Mouse (Mus musculus): ENCODE results near the gene Kansl2. TPM values are rescaled to one million over a fixed set of nuclear protein-coding genes. Genes with fewer than 3 reads are reported as not detected.
A peak's percentile ranks its signal among the peaks of the same experiment; 100 is the strongest.

Gene Kansl2
- polyA plus RNA-seq (2015; fragmentation: Nextera tagmentation; extraction: Ambion mirVana), result 102 and 104 TPM in 2 replicates

DNA sequence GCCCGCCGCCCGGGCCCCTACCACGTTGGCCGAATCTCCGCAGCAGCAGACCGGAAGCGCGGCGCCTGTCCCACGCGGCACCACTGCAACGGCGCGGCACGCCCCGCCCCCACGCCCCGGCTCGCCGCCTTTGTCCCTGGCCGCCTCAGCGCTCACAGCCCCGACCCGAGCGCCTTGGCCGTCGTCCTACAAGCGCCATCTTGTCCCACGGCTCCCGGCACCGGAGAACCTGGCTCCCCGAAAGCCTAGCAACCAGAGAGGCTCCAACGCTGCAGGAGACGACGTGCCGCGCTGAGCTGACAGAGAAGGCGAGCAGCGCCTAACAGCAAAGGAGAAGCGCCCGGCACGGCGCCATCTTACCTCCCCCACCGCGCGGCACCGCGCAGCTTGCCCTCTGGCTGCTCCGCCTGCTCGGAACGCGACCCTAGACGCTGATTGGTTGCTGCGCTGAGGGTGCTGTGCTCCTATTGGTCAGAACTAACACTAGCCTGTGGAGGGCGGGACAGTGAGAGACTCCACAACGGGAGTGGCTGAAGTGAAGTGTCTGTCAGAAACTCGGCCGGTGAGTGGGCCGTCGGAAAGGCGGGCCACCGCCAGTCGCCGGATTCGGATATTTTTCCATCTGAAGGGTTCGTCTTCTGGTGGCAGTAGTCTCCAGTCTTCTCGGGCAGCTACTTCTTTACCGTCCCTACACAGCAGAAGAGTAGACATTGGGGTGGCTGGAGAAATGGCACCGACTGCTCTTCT, at the start of gene Kansl2:
Kansl2 (minus strand) TSS at position 384 of the 747 bp plus-strand sequence.
- H3K4me3 ChIP-seq (replicated peaks), result peak within 1 kb of the TSS; percentile 73
- H3K4me2 ChIP-seq, result peak within 1 kb of the TSS; percentile 75
- peaks cover 18% of the 10 kb centered on the region for H3K4me1 ChIP-seq
- peak; percentile 100 for ATAC-seq (ENCODE audit: low FRiP score)
- no peaks in the 10 kb centered on the region for H3K27me3 ChIP-seq (replicated peaks)
- no peaks in the 10 kb centered on the region for H3K9me3 ChIP-seq (replicated peaks)
- WGBS, result under 1% methylated on average over 67 of the region's 70 CpGs
- H3K36me3 ChIP-seq, result peaks cover 24% of the 10 kb centered on the region
- peak within 1 kb of the TSS; percentile 99 for H3K27ac ChIP-seq (replicated peaks)
- H3K9ac ChIP-seq (replicated peaks), result peak within 1 kb of the TSS; percentile 73

GRCm38 (mm10) chr15:98582996-98583395, 48.9 kb upstream of the Kansl2 start:
- ATAC-seq (ENCODE audit: low FRiP score), result no peak
- Histone ChIP-seq H3K4me2 (no peak overlapping the region), H3K9me3 (replicated peaks) (no peaks in the 10 kb centered on the region), H3K27me3 (replicated peaks) (no peaks in the 10 kb centered on the region), H3K27ac (replicated peaks) (no peak overlapping the region), H3K36me3 (no peaks in the 10 kb centered on the region), H3K4me1 (no peaks in the 10 kb centered on the region), H3K4me3 (replicated peaks) (no peak overlapping the region), H3K9ac (replicated peaks) (no peak overlapping the region)
- 77% methylated on average over 8 of the region's 8 CpGs for WGBS

- Histone ChIP-seq H3K9ac (replicated peaks) (no peak overlapping the region), H3K9me3 (replicated peaks) (no peaks in the 10 kb centered on the region), H3K4me3 (replicated peaks) (no peak overlapping the region), H3K27me3 (replicated peaks) (no peaks in the 10 kb centered on the region), H3K4me1 (no peaks in the 10 kb centered on the region), H3K4me2 (no peak overlapping the region), H3K36me3 (no peaks in the 10 kb centered on the region), H3K27ac (replicated peaks) (no peak overlapping the region)
- WGBS, result 81% methylated on average over 8 of the region's 8 CpGs
- ATAC-seq (ENCODE audit: low FRiP score), result no peak
Observed at GRCm38 (mm10) chr15:98582410-98582809, 48.3 kb upstream of the Kansl2 start.

DNA sequence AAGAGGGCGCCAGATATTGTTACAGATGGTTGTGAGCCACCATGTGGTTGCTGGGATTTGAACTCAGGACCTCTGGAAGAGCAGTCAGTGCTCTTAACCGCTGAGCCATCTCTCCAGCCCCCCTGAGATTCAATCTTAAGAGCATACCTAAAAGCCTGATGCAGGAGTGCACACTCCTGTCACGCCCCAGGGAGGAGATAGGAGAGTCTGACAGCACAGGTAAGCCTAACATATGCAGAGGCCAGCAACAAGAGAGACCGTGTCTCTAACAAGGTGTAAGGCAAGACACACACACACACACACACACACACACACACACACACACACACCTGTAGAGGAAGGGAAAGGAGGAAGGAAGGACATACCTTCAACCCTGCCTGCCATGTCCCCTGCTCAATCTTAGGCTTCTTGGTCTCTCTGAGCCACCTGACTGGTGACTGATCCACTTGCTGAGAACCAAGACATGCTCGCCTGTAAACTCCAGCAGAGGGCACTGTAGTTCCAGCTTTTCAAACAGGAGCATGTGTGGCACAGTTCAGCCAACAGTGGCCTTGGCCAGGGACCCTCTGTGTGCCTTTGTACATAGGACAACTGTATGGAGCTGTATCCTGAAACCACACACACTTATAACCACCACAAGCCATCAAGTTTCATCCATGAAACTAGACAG, 45.9 kb upstream of the Kansl2 start:
- H3K27ac ChIP-seq (replicated peaks), result no peak overlapping the region
- H3K4me3 ChIP-seq (replicated peaks), result no peak overlapping the region
- H3K9me3 ChIP-seq (replicated peaks), result no peaks in the 10 kb centered on the region
- 42% methylated on average over 5 of the region's 5 CpGs for WGBS
- H3K4me1 ChIP-seq, result no peaks in the 10 kb centered on the region
- no peak overlapping the region for H3K4me2 ChIP-seq
- H3K36me3 ChIP-seq, result no peaks in the 10 kb centered on the region
- peak; percentile 69; the same call in 1 of the 2 replicates for ATAC-seq (ENCODE audit: low FRiP score)
- no peaks in the 10 kb centered on the region for H3K27me3 ChIP-seq (replicated peaks)
- no peak overlapping the region for H3K9ac ChIP-seq (replicated peaks)

DNA sequence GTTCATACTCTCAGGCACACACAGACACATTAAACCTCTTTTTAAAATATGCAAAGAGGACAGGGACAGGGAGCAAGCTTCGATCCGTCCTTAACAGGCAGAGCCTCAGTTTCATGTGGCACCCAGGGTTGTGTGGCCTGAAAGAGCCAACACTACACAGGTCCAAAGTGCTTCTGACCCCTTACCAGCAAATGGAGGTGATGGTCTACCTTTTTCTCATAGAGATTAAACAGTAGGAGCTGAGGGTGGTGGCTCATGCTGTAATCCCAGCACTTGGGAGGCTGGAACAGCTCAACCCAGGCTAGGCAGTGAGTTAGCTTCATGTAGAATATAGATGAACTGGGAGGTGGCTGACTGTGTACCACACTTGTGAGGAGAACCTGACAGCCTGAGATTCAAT, 45.2 kb upstream of the Kansl2 start:
- H3K4me2 ChIP-seq, result no peak overlapping the region
- no peak for ATAC-seq (ENCODE audit: low FRiP score)
- H3K27me3 ChIP-seq (replicated peaks), result no peaks in the 10 kb centered on the region
- no peaks in the 10 kb centered on the region for H3K9me3 ChIP-seq (replicated peaks)
- H3K36me3 ChIP-seq, result no peaks in the 10 kb centered on the region
- H3K9ac ChIP-seq (replicated peaks), result no peak overlapping the region
- H3K4me3 ChIP-seq (replicated peaks), result no peak overlapping the region
- no peak overlapping the region for H3K27ac ChIP-seq (replicated peaks)
- 69% methylated on average over 2 of the region's 2 CpGs for WGBS
- H3K4me1 ChIP-seq, result no peaks in the 10 kb centered on the region

DNA sequence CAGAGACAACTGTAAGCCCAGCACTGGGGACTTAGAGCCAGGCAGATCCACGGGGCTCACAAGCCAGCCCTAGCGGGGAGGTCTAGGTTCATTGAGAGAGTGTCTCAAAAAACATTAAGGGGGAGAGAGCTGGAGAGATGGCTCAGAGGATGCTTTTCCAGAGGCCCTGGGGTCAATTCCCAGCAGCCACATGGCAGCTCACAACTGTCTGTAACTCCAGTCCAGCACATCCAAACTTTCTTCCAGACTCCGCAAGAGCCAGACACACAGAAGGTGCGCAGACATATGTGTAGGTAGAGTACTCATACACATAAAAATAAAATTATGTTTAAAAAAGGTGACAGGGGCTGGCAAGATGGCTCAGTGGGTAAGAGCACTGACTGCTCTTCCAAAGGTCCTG, 39.2 kb upstream of the Kansl2 start:
- no peak for ATAC-seq (ENCODE audit: low FRiP score)
- no peak overlapping the region for H3K4me3 ChIP-seq (replicated peaks)
- WGBS, result 80% methylated on average over 4 of the region's 4 CpGs

DNA sequence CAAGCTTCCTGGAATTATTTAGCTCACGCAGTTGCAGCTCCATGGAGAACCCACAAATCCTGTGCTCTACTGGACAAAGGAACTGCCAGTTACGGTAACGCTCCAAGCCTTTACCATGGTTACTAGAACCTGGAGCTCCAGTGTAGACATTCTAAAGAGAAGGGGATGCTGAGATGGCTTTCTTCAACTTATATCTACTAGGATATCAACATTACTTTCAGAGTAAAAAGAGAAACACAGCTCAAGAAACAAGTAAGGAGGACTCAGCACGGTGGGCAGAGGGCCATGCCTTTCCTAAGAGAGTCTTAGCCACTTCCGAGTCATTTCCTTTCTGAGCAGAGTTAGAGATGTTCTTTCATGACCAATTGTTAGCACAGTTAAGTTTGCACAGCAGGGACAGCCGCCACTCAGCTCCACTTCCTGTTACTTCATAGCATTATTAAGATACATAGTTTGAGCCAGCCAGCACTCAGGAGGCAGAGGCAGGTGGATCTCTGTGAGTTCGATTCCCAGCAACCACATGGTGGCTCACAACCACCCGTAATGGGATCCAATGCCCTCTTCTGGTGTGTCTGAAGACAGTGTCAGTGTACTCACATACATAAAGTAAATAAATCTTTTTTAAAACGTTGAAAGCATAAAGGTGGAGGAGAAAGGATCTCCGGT, 36.9 kb upstream of the Kansl2 start, which contains the start of the genes Ccnt1 and 4930415O20Rik:
Ccnt1 (minus strand) TSS at position 51 of the 666 bp plus-strand sequence.
4930415O20Rik (plus strand) TSS at position 132 of the 666 bp plus-strand sequence.
- H3K27ac ChIP-seq (replicated peaks), result no peak within 1 kb of the TSS
- no peak within 1 kb of the TSS for H3K4me3 ChIP-seq (replicated peaks)
- H3K9ac ChIP-seq (replicated peaks), result no peak within 1 kb of the TSS
- no peaks in the 10 kb centered on the region for H3K36me3 ChIP-seq
- no peak for ATAC-seq (ENCODE audit: low FRiP score)
- no peaks in the 10 kb centered on the region for H3K27me3 ChIP-seq (replicated peaks)
- H3K4me2 ChIP-seq, result no peak within 1 kb of the TSS
- peaks cover 14% of the 10 kb centered on the region for H3K4me1 ChIP-seq
- 84% methylated on average over 10 of the region's 10 CpGs for WGBS
- H3K9me3 ChIP-seq (replicated peaks), result no peaks in the 10 kb centered on the region

More for the DNA sequence above, 39.2 kb upstream of the Kansl2 start:
- Histone ChIP-seq H3K9ac (replicated peaks) (no peak overlapping the region), H3K36me3 (no peaks in the 10 kb centered on the region), H3K27me3 (replicated peaks) (no peaks in the 10 kb centered on the region), H3K9me3 (replicated peaks) (no peaks in the 10 kb centered on the region), H3K27ac (replicated peaks) (no peak overlapping the region), H3K4me1 (peaks cover 10% of the 10 kb centered on the region), H3K4me2 (no peak overlapping the region)

DNA sequence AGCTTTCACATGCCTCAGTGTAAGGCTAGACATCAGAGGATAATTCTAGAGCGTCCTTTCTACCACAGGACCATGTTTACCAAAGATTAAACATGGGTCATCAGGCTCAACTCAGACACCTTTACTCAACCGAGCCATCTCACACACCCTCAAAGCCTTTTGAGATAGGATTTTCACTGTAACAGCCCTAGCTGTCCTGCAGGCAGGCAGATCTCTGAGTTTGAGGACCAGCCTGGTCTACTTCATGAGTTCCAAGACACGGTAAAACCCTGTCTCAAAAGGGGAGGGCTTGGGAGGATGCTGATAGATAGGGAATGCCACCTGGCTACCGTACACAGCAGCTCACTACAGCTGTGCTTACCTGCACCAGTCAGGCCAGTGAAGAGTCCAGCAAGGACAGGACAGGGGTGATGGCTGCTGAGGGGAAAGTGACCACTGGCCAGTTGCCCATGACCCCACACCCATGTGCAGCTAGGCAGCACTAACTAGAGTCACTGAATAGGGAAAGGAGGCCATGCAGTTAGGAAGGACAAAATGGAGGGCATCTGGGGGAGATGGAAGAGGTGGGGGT, 35.8 kb upstream of the Kansl2 start:
- peaks cover 26% of the 10 kb centered on the region for H3K4me1 ChIP-seq
- no peaks in the 10 kb centered on the region for H3K27me3 ChIP-seq (replicated peaks)
- H3K36me3 ChIP-seq, result no peaks in the 10 kb centered on the region
- no peak overlapping the region for H3K9ac ChIP-seq (replicated peaks)
- H3K4me3 ChIP-seq (replicated peaks), result no peak overlapping the region
- no peak overlapping the region for H3K27ac ChIP-seq (replicated peaks)
- 87% methylated on average over 4 of the region's 4 CpGs for WGBS
- no peak for ATAC-seq (ENCODE audit: low FRiP score)
- no peak overlapping the region for H3K4me2 ChIP-seq
- H3K9me3 ChIP-seq (replicated peaks), result no peaks in the 10 kb centered on the region

GRCm38 (mm10) chr15:98569216-98569615, 35.2 kb upstream of the Kansl2 start:
- no peak overlapping the region for H3K27ac ChIP-seq (replicated peaks)
- ATAC-seq (ENCODE audit: low FRiP score), result no peak
- peaks cover 30% of the 10 kb centered on the region for H3K4me1 ChIP-seq
- peak overlapping the region; percentile 78; the same call in 1 of the 2 replicates for H3K9ac ChIP-seq (replicated peaks)
- no peaks in the 10 kb centered on the region for H3K9me3 ChIP-seq (replicated peaks)
- 65% methylated on average over 7 of the region's 7 CpGs for WGBS
- peak overlapping the region; percentile 94 for H3K4me3 ChIP-seq (replicated peaks)
- H3K36me3 ChIP-seq, result no peaks in the 10 kb centered on the region
- H3K27me3 ChIP-seq (replicated peaks), result no peaks in the 10 kb centered on the region
- H3K4me2 ChIP-seq, result peak overlapping the region; percentile 78

DNA sequence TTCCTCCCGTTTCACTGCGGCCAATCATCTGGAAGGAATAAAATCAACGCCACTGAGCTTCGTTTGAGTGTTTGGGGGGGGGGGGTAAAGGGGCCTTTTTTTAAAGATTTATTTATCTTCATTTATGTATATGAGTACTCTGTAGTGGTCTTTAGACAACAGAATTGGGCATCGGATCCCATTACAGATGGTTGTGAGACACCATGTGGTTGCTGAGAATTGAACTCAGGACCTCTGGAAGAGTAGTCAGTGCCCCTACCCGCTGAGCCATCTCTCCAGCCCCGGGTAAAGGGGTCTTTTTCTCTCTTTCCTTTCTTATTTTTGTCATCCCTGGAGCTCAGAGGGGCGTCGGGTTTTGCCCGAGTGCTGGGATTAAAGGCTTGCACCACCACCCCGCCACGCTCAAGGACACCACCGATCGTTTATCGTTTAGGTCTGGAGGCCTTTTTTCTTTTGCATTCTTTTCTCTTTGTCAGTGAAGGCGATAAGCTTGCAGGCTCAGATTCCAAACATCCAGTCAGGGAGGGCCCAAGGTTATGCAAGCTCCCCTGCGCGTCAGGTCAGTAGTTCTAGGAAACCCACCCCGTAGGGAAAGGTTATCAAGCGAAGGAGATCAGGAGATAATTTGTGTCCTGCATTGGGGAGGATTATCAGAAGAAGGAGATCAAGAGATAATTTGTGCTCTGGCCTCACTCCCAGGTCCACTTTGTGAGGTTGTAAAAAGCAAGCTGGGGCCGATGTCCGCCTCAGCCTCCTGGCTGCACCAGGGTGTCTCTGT, 34.4 kb upstream of the Kansl2 start:
- 0 out of 2 replicates have a peak, but pooled peaks have one; percentile 33 for ATAC-seq (ENCODE audit: low FRiP score)
- 12% methylated on average over 22 of the region's 22 CpGs for WGBS

More for the DNA sequence above, 34.4 kb upstream of the Kansl2 start:
- peak overlapping the region; percentile 94 for H3K4me3 ChIP-seq (replicated peaks)
- peak overlapping the region; percentile 96 for H3K27ac ChIP-seq (replicated peaks)
- H3K4me2 ChIP-seq, result peak overlapping the region; percentile 78
- H3K36me3 ChIP-seq, result 0 out of 2 replicates have a peak, but pooled peaks cover 2% of the 10 kb centered on the region
- peaks cover 33% of the 10 kb centered on the region for H3K4me1 ChIP-seq
- H3K9me3 ChIP-seq (replicated peaks), result no peaks in the 10 kb centered on the region
- peak overlapping the region; percentile 78 for H3K9ac ChIP-seq (replicated peaks)
- no peaks in the 10 kb centered on the region for H3K27me3 ChIP-seq (replicated peaks)

Data from neural tube, embryonic 15.5 days (tissue).